Comparison of ENCODE assay signal across 19 mouse cellular contexts in the genomic region with DNA sequence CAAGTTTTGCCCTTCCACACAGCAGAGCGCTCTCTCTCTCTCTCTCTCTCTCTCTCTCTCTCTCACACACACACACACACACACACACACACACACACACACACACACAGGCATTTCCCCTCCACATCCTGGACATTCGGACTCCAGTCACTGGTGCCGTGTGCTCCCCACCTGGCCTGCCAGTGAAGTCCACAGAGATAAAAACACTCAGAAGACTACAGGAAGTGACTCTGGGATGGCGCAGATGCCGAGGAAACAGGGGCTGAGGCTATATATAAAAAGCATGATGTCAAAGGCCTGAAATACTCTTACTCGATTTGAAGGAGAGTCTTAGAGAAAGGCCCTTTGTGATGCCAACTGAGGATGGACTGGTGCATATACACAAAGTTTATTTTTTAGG.
DNase-seq lines count a peak whose midpoint lies in the region; ATAC-seq and TF ChIP-seq lines count a peak whose summit lies in the region.
"Had no signal": no experiment of that assay in that cellular context is flagged by ENCODE, and none has a peak within 500 bp of the region (broad histone marks: within the 10 kb centered on the region; RNA-seq: fewer than 3 reads in every experiment).

No protein-coding gene starts in this region.

- no peak overlapping the region for H3K9ac ChIP-seq in heart, adult 2 months (ENCODE audit: low read depth, low read length)
- H3K9ac ChIP-seq in kidney, embryonic 15.5 days, result no peak overlapping the region
- no peak overlapping the region for H3K9ac ChIP-seq in lung, postnatal 0 days (replicated peaks; ENCODE audit: low read depth)
- H3K9ac ChIP-seq in liver, postnatal 0 days (replicated peaks), result no peak overlapping the region
- H3K9ac ChIP-seq: hindbrain, embryonic 15.5 days; limb, embryonic 12.5 days; liver, embryonic 14.5 days; neural tube, embryonic 13.5 days had no signal

- no peak for ATAC-seq in kidney, embryonic 15.5 days (replicated peaks; ENCODE audit: low FRiP score)
- peak; percentile 42; the same call in 1 of the 2 replicates for ATAC-seq in lung, postnatal 0 days
- no peak for ATAC-seq in liver, postnatal 0 days
- ATAC-seq: forebrain, embryonic 14.5 days had no signal

- no peaks in the 10 kb centered on the region for H3K79me2 ChIP-seq in heart, adult 2 months (replicated peaks; ENCODE audit: control insufficient read depth, insufficient read depth, low read length)

- 23% methylated on average over 6 of the region's 6 CpGs for WGBS in heart, adult 2 months
- WGBS in kidney, embryonic 15.5 days, result 62% methylated on average over 6 of the region's 6 CpGs
- 51% methylated on average over 6 of the region's 6 CpGs for WGBS in lung, postnatal 0 days
- 56% methylated on average over 6 of the region's 6 CpGs for WGBS in liver, postnatal 0 days (ENCODE audit: insufficient replicate concordance)

- no peak overlapping the region for H3K4me2 ChIP-seq in kidney, embryonic 15.5 days
- no peak overlapping the region for H3K4me2 ChIP-seq in lung, postnatal 0 days (replicated peaks; ENCODE audit: low read depth, low read length)
- H3K4me2 ChIP-seq in liver, postnatal 0 days (ENCODE audit: low read depth, low read length), result no peak overlapping the region
- H3K4me2 ChIP-seq: hindbrain, embryonic 15.5 days; limb, embryonic 12.5 days; midbrain, embryonic 11.5 days; neural tube, embryonic 13.5 days had no signal

- no peak for TF ChIP-seq EP300 in heart, adult 2 months (IDR thresholded peaks at IDR 0.05; ENCODE audit: insufficient read depth, low read depth, low read length)
- no peak for TF ChIP-seq EP300 in lung, postnatal 0 days (IDR thresholded peaks at IDR 0.05)
- no peak for TF ChIP-seq EP300 in liver, postnatal 0 days (IDR thresholded peaks at IDR 0.05; ENCODE audit: low read depth)

- peak; percentile 89 for DNase-seq in heart, adult 11 months
- DNase-seq in heart, adult 2 months, result no peak
- DNase-seq in kidney, adult 9 months, result peak; percentile 34
- DNase-seq in lung, postnatal 0 days (ENCODE audit: low spot score), result peak; percentile 8
- DNase-seq in lung, adult 18-20 months, result no peak
- DNase-seq in splenic B cell, adult 2 months (ENCODE audit: low read depth, low spot score), result peak; percentile 15
- DNase-seq in liver, postnatal 0 days, result no peak
- DNase-seq: gastrocnemius, adult 2 months; right cerebral cortex, postnatal 14 days had no signal

- no peak overlapping the region for H3K4me3 ChIP-seq in heart, adult 2 months
- H3K4me3 ChIP-seq in kidney, embryonic 15.5 days (replicated peaks), result no peak overlapping the region
- H3K4me3 ChIP-seq in lung, postnatal 0 days (ENCODE audit: low read depth, low read length), result no peak overlapping the region
- no peak overlapping the region for H3K4me3 ChIP-seq in liver, postnatal 0 days (ENCODE audit: low read depth, low read length)
- H3K4me3 ChIP-seq: erythroblast, embryonic 14.5 days; gastrocnemius, adult 2 months; hindbrain, embryonic 15.5 days; limb, embryonic 12.5 days; neural tube, embryonic 13.5 days had no signal

- H3K27ac ChIP-seq in heart, adult 2 months, result no peak overlapping the region
- no peak overlapping the region for H3K27ac ChIP-seq in kidney, embryonic 15.5 days
- H3K27ac ChIP-seq in lung, postnatal 0 days (ENCODE audit: low read length), result no peak overlapping the region
- H3K27ac ChIP-seq in liver, postnatal 0 days (ENCODE audit: low read depth), result no peak overlapping the region
- H3K27ac ChIP-seq: gastrocnemius, adult 2 months; hindbrain, embryonic 15.5 days; limb, embryonic 12.5 days; liver, embryonic 14.5 days; macrophage; neural tube, embryonic 13.5 days had no signal

- no peaks in the 10 kb centered on the region for H3K27me3 ChIP-seq in heart, adult 2 months (ENCODE audit: control insufficient read depth, insufficient read depth, low read length)
- H3K27me3 ChIP-seq in kidney, embryonic 15.5 days, result no peaks in the 10 kb centered on the region
- H3K27me3 ChIP-seq in lung, postnatal 0 days (replicated peaks; ENCODE audit: insufficient read depth, low read length), result no peaks in the 10 kb centered on the region
- no peaks in the 10 kb centered on the region for H3K27me3 ChIP-seq in splenic B cell, adult 2 months (ENCODE audit: control insufficient read depth, insufficient read depth, low read length, poor library complexity, severe bottlenecking)
- no peaks in the 10 kb centered on the region for H3K27me3 ChIP-seq in liver, postnatal 0 days (ENCODE audit: insufficient read depth, low read length)
- H3K27me3 ChIP-seq: hindbrain, embryonic 15.5 days; limb, embryonic 12.5 days; neural tube, embryonic 13.5 days; Patski had no signal

- peaks cover 12% of the 10 kb centered on the region for H3K4me1 ChIP-seq in heart, adult 2 months (ENCODE audit: control insufficient read depth, insufficient read depth, low read length)
- no peaks in the 10 kb centered on the region for H3K4me1 ChIP-seq in kidney, embryonic 15.5 days
- H3K4me1 ChIP-seq in lung, postnatal 0 days (ENCODE audit: insufficient read depth, low read depth, low read length), result no peaks in the 10 kb centered on the region
- H3K4me1 ChIP-seq in liver, postnatal 0 days (ENCODE audit: insufficient read depth), result no peaks in the 10 kb centered on the region
- H3K4me1 ChIP-seq: limb, embryonic 12.5 days had no signal

- no peak for TF ChIP-seq CTCF in heart, adult 2 months (IDR thresholded peaks at IDR 0.05)
- no peak for TF ChIP-seq CTCF in lung, postnatal 0 days (IDR thresholded peaks at IDR 0.05)
- no peak for TF ChIP-seq CTCF in liver, postnatal 0 days (IDR thresholded peaks at IDR 0.05; ENCODE audit: low read depth)

- no peaks in the 10 kb centered on the region for H3K9me3 ChIP-seq in kidney, embryonic 15.5 days (replicated peaks)
- H3K9me3 ChIP-seq in lung, postnatal 0 days (ENCODE audit: low read length), result no peaks in the 10 kb centered on the region
- H3K9me3 ChIP-seq in liver, postnatal 0 days (ENCODE audit: low read length), result no peaks in the 10 kb centered on the region
- H3K9me3 ChIP-seq: hindbrain, embryonic 15.5 days; limb, embryonic 12.5 days; neural tube, embryonic 13.5 days had no signal

- intact Hi-C loops in heart, adult 2 months (cut with DNase I), result loop anchor here (5.0 kb wide), 1 partner anchor 323 kb away; no protein-coding TSS in a partner anchor

- peaks cover 2% of the 10 kb centered on the region; the same call in 1 of the 2 replicates for H3K36me3 ChIP-seq in heart, adult 2 months (ENCODE audit: control insufficient read depth, insufficient read depth, low read length)
- peaks cover 64% of the 10 kb centered on the region for H3K36me3 ChIP-seq in kidney, embryonic 15.5 days
- H3K36me3 ChIP-seq in lung, postnatal 0 days (ENCODE audit: insufficient read depth, low read length), result no peaks in the 10 kb centered on the region
- no peaks in the 10 kb centered on the region for H3K36me3 ChIP-seq in splenic B cell, adult 2 months (ENCODE audit: control insufficient read depth, insufficient read depth, low read length, poor library complexity, severe bottlenecking)
- H3K36me3 ChIP-seq in liver, postnatal 0 days (replicated peaks; ENCODE audit: insufficient read depth, low read length), result peaks cover 5% of the 10 kb centered on the region; the same call in 1 of the 2 replicates

- no peak for TF ChIP-seq POLR2A in heart, adult 2 months (IDR thresholded peaks at IDR 0.05; ENCODE audit: insufficient read depth, low read depth, low read length)

Comparison
In these comparisons a context has a peak if more than half of its experiments do, and no peak if none do; other contexts are left out.
1. DNase-seq: peak in heart, adult 11 months (single experiment), kidney, adult 9 months (single experiment), lung, postnatal 0 days (single experiment) and splenic B cell, adult 2 months (single experiment); none in heart, adult 2 months (0 of 2), lung, adult 18-20 months (0 of 2) and liver, postnatal 0 days (single experiment).